Mouse (Mus musculus) liver, embryonic 11.5 days (tissue): ENCODE data around the gene Wfdc6b. TPM values are rescaled to one million over a fixed set of nuclear protein-coding genes. Genes with fewer than 3 reads are reported as not detected.
A peak's percentile ranks its signal among the peaks of the same experiment; 100 is the strongest.

Source experiments
- ATAC-seq: fragments of 200-750 bp; cut with Nextera tagmentation; replicated peaks from 2 replicates; pipeline ENCODE4 v1.8.0; 2017; ENCODE audit warnings: moderate number of reproducible peaks, mild to moderate bottlenecking, moderate TSS enrichment, moderate library complexity; ENCODE audit not compliant: low FRiP score
- DNase-seq: peaks from one replicate; pipeline ENCODE4 v3.0.0-alpha.2; 2017; ENCODE audit warnings: low spot score
- H3K27ac ChIP-seq: fragments of 300-500 bp; sonication (generic); 2 replicates; pipeline ENCODE4 v1.5.1; 2014; ENCODE audit warnings: mild to moderate bottlenecking, low read depth, low read length, control low read depth
- H3K27me3 ChIP-seq: fragments of 300-500 bp; sonication (generic); replicated peaks from 2 replicates; pipeline ENCODE4 v1.6.1; 2014; ENCODE audit warnings: low read length, mixed read lengths; ENCODE audit not compliant: control insufficient read depth, insufficient read depth
- H3K36me3 ChIP-seq: fragments of 300-500 bp; sonication (generic); 2 replicates; pipeline ENCODE4 v1.6.1; 2014; ENCODE audit warnings: mild to moderate bottlenecking, low read length, moderate library complexity, mixed read lengths; ENCODE audit not compliant: control insufficient read depth, insufficient read depth
- H3K4me1 ChIP-seq: fragments of 300-500 bp; sonication (generic); replicated peaks from 2 replicates; pipeline ENCODE4 v1.6.1; 2014; ENCODE audit warnings: low read length, mixed read lengths; ENCODE audit not compliant: control insufficient read depth, insufficient read depth
- H3K4me2 ChIP-seq: fragments of 300-500 bp; sonication (generic); 2 replicates; pipeline ENCODE4 v1.6.1; 2014; ENCODE audit warnings: mild to moderate bottlenecking, control low read depth, moderate library complexity
- H3K4me3 ChIP-seq: fragments of 300-500 bp; sonication (generic); 2 replicates; pipeline ENCODE4 v1.5.1; 2014; ENCODE audit warnings: low read depth, low read length, control low read depth
- H3K9ac ChIP-seq: fragments of 300-500 bp; sonication (generic); 2 replicates; pipeline ENCODE4 v1.6.1; 2014; ENCODE audit warnings: low read depth, low read length, control low read depth
- H3K9me3 ChIP-seq: fragments of 300-500 bp; sonication (generic); 2 replicates; pipeline ENCODE4 v1.6.1; 2016; ENCODE audit warnings: low read length, inconsistent platforms, mixed read lengths; ENCODE audit not compliant: control insufficient read depth
- WGBS: fragments of 180-500 bp; shearing (Covaris S2); extraction: QIAGEN DNeasy Blood & Tissue Kit; methylation state at CpG from one replicate; pipeline ENCODE4 v1.1.7; 2014; 5-methylcytosine and 5-hydroxymethylcytosine counted together
- polyA plus RNA-seq: library from polyadenylated mRNA; unstranded; fragments of >200 nt; fragmentation: Nextera tagmentation; extraction: Ambion mirVana; gene quantifications from 2 replicates; pipeline ENCODE4 v1.2.1, GENCODE M21; 2014

Wfdc6b gene
- polyA plus RNA-seq, 1 experiment from 2014 or later: not detected

DNA sequence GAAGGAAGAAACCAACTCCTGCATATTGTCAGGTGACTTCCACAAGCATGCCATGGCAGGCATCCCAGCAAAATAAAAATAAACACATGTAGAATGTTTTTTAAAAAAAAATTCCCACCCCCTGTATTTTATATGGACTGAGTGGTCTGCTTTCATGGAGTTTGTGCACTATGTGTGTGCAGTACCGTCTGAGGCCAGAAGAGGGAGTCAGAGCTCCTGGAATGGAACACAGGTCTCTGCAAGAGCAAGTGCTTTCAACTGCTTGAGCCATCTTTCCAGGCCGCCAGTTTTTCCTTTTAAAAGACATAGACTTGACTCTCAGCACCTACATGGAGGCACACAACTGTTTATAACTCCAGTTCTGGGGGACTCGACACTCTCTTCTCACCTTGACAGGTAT, 9.8 kb upstream of the Wfdc6b start:
- Histone ChIP-seq H3K27me3 (no peaks in the 10 kb centered on the region), H3K4me3 (no peak overlapping the region), H3K27ac (no peak overlapping the region), H3K36me3 (no peaks in the 10 kb centered on the region), H3K9me3 (no peaks in the 10 kb centered on the region), H3K4me1 (no peaks in the 10 kb centered on the region), H3K4me2 (no peak overlapping the region), H3K9ac (no peak overlapping the region)
- no peak for ATAC-seq
- 87% methylated on average over 3 of the region's 3 CpGs for WGBS
- no peak for DNase-seq

DNA sequence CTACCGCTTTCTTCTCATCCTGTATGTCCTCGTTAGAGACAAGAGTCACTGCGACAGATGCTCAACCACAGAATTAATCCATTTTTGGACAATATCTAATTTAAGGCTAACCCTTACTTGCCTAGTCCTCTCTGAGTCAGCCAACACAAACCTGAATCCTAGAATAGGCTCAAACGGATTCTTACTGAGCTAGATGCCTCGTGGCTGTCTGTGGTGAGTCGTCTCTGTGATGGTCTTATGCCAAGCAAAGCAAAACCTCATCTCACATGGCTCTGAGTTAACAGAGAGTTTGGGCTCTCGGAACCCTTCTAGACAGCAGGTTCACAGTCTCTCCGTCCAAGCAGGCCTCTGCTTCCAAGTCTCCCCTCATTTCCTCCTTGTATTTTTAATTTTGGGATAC, 8.9 kb upstream of the Wfdc6b start:
- no peak overlapping the region for H3K27ac ChIP-seq
- ATAC-seq (no peak), DNase-seq (no peak)
- H3K27me3 ChIP-seq: no peaks in the 10 kb centered on the region
- H3K4me1 ChIP-seq: no peaks in the 10 kb centered on the region
- H3K4me2 ChIP-seq: no peak overlapping the region
- H3K9ac ChIP-seq: no peak overlapping the region
- H3K4me3 ChIP-seq: no peak overlapping the region
- no peaks in the 10 kb centered on the region for H3K36me3 ChIP-seq
- WGBS: 87% methylated on average over 8 of the region's 8 CpGs
- H3K9me3 ChIP-seq: no peaks in the 10 kb centered on the region

DNA sequence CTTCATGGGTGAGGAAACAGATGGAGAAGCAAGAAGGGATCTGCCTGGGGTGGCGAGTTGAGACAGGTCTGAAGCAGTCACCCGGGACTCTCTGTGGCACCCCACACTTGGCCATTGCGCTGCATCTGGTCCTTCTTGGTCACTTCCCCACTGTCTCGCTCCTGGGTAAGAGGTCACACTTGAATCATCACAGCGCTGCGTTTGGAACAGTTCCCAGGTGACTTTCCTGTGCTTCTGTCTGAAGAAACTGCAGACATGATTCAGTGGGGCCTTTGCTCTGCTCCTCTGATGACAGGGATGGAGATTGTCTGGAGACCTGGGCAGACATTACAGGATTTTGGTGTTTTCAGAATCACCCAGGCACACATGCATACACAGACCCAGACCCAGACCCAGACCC, 4.5 kb upstream of the Wfdc6b start:
- no peak overlapping the region for H3K9ac ChIP-seq
- no peak overlapping the region for H3K4me2 ChIP-seq
- ATAC-seq: no peak
- DNase-seq: no peak
- H3K36me3 ChIP-seq: no peaks in the 10 kb centered on the region
- no peak overlapping the region for H3K27ac ChIP-seq
- 79% methylated on average over 6 of the region's 6 CpGs for WGBS
- H3K4me3 ChIP-seq: no peak overlapping the region
- H3K9me3 ChIP-seq: no peaks in the 10 kb centered on the region
- H3K27me3 ChIP-seq: no peaks in the 10 kb centered on the region
- no peaks in the 10 kb centered on the region for H3K4me1 ChIP-seq

DNA sequence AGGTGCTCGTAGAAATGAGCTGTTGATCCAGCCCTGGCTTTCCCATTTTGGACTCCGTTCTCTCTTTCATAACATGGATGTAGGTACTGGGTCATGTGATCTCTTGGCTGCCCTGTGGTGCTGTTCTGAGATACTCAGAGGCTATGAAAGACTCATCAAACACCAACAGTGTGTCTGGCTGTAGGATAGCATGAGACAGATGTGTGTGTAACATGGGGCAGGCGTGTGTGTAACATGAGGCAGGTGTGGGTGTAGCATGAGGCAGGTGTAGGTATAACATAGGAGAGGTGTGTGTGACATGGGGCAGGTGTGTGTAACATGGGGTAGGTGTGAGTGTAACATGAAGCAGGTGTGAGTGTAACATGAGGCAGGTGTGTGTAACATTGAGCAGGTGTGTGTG, 2.1 kb downstream of the Wfdc6b start:
- no peaks in the 10 kb centered on the region for H3K36me3 ChIP-seq
- no peak overlapping the region for H3K4me3 ChIP-seq
- 86% methylated on average over 3 of the region's 3 CpGs for WGBS
- no peaks in the 10 kb centered on the region for H3K4me1 ChIP-seq
- ATAC-seq (no peak), DNase-seq (no peak)
- no peak overlapping the region for H3K4me2 ChIP-seq
- H3K9ac ChIP-seq: no peak overlapping the region
- H3K27me3 ChIP-seq: no peaks in the 10 kb centered on the region
- no peaks in the 10 kb centered on the region for H3K9me3 ChIP-seq
- H3K27ac ChIP-seq: no peak overlapping the region

DNA sequence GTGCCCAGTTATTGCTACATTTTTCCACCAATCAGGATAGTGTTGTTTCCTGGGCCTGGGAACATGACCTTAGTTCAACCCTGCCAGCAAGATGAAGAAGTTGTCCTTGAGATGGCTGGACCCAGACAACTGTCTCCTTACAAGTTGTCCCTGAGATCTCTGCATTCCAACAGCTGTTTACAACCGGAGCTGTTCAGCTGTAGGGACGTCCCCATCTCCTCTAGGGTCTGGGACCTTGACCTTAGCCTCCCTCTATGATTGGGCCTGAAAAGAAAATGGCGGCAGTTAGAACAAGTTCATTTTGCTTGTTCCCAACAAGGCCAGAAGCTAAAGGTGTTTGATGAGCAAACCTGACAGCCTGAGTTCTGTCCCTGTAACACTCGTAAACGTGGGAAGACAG, 5.7 kb downstream of the Wfdc6b start:
- H3K4me2 ChIP-seq: no peak overlapping the region
- ATAC-seq: no peak

DNA sequence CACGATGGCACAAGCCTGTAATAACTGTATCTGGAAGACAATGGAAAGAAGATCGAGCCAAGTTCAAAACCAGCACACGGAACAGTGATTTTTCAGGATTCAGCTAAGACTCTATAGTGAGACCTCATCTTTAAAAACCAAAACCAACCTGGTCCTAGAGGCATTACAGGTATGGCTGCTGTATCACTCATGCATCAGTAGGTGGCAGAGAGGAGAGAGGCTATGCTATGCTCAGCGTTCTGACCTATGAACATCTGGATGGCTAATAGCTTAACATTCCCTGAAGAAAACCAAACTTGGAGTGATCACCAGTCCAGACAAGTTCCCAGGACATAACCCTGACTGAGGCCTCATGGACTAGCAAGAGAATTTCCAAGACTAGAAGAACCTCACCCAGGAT, 8.5 kb downstream of the Wfdc6b start:
- H3K9me3 ChIP-seq: no peaks in the 10 kb centered on the region
- H3K4me1 ChIP-seq: no peaks in the 10 kb centered on the region
- WGBS: 77% methylated on average over 4 of the region's 4 CpGs
- ATAC-seq (no peak), DNase-seq (no peak)
- H3K27ac ChIP-seq: no peak overlapping the region
- no peak overlapping the region for H3K9ac ChIP-seq
- no peaks in the 10 kb centered on the region for H3K36me3 ChIP-seq
- no peak overlapping the region for H3K4me2 ChIP-seq
- no peaks in the 10 kb centered on the region for H3K27me3 ChIP-seq
- H3K4me3 ChIP-seq: no peak overlapping the region

More for the DNA sequence above, 5.7 kb downstream of the Wfdc6b start:
- H3K4me3 ChIP-seq: no peak overlapping the region
- no peaks in the 10 kb centered on the region for H3K9me3 ChIP-seq
- DNase-seq: no peak
- no peaks in the 10 kb centered on the region for H3K4me1 ChIP-seq
- no peak overlapping the region for H3K9ac ChIP-seq
- H3K36me3 ChIP-seq: no peaks in the 10 kb centered on the region
- H3K27me3 ChIP-seq: no peaks in the 10 kb centered on the region
- 72% methylated on average over 5 of the region's 5 CpGs for WGBS
- no peak overlapping the region for H3K27ac ChIP-seq

DNA sequence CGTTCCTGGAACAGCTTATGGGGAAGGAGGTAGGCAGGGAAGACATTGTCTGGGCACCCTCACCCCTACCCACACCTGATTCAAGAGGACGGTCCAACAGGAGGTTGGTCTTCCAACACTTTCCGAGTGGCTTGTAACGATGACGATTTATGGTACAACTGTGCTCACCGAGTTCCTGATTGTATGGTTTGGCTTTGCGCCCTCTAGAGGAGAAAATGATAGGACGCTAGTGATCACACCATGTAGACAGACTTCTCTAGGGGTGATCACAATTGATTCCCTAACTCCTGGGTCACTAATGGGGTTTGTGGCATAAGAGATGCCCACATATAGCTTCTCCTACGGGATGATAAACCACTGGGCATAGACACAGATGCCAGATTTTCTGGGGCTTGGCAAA, 21.9 kb downstream of the Wfdc6b start:
- Histone ChIP-seq H3K27ac (no peak overlapping the region), H3K9me3 (no peaks in the 10 kb centered on the region), H3K9ac (no peak overlapping the region), H3K36me3 (no peaks in the 10 kb centered on the region), H3K4me2 (no peak overlapping the region), H3K27me3 (no peaks in the 10 kb centered on the region), H3K4me3 (no peak overlapping the region), H3K4me1 (no peaks in the 10 kb centered on the region)
- 72% methylated on average over 9 of the region's 9 CpGs for WGBS
- no peak for ATAC-seq
- DNase-seq: no peak

DNA sequence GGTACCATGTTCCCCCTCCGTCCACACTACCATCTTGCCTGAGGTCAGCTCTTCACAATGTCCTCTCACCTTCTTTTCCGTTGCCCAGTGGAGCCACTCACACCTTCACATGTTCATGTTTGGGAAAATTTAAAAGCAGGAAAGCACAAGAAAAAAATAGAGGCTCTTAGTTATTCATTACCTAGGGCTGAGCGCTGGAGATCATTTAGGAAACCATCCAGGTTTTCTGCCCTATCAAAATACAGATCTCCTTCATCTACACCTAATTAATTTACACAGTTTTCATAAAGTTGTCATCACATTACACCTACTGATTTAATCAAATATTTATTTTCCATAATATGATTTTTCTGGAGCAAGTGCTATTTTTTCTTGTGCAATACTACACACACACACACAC, 25.4 kb downstream of the Wfdc6b start, which contains the start of gene Wfdc16:
Gene Wfdc16, minus strand, starts transcription at position 101 of the 400 bp plus-strand sequence.
- H3K9ac ChIP-seq: no peak within 1 kb of the TSS
- H3K27me3 ChIP-seq: no peaks in the 10 kb centered on the region
- no peaks in the 10 kb centered on the region for H3K9me3 ChIP-seq
- no peak within 1 kb of the TSS for H3K27ac ChIP-seq
- no peaks in the 10 kb centered on the region for H3K36me3 ChIP-seq
- WGBS: 84% methylated on average over 3 of the region's 3 CpGs
- DNase-seq (no peak), ATAC-seq (no peak)
- no peak within 1 kb of the TSS for H3K4me3 ChIP-seq
- no peaks in the 10 kb centered on the region for H3K4me1 ChIP-seq
- no peak within 1 kb of the TSS for H3K4me2 ChIP-seq

DNA sequence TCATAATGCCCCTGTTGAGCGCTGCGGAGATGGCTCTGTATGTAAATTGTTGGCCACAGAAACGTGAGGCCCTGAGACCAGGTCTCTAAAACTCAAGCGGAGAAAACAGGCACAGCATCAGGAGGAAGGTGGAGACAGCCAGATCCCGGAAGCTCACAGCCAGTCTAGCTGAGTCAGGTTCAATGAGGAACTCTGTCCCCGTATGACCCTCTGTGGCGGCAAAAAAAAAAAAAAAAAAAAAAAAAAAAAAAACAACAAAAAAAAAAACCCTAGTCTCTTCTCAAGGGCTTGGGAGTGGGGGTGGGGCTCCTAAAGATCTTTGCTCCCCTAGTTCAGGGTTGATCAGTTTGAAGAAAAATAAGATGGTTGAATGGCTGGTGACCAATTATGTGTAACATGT, 27.8 kb downstream of the Wfdc6b start:
- DNase-seq (peak; percentile 27), ATAC-seq (no peak)
- Histone ChIP-seq H3K4me2 (no peak overlapping the region), H3K27ac (no peak overlapping the region), H3K27me3 (no peaks in the 10 kb centered on the region), H3K4me1 (no peaks in the 10 kb centered on the region), H3K9me3 (no peaks in the 10 kb centered on the region), H3K9ac (no peak overlapping the region), H3K4me3 (no peak overlapping the region), H3K36me3 (no peaks in the 10 kb centered on the region)
- 59% methylated on average over 7 of the region's 7 CpGs for WGBS
